Mouse (Mus musculus) lung, postnatal 0 days (tissue): ENCODE data around the gene Tarbp2.
A peak's percentile ranks its signal among the peaks of the same experiment; 100 is the strongest.

ENCODE experiments used
- CTCF ChIP-seq: IDR thresholded peaks from 2 replicates; pipeline ENCODE4 v1.5.1; 2016; ENCODE audit warnings: antibody characterized with exemption, mild to moderate bottlenecking
- EP300 ChIP-seq: IDR thresholded peaks from 2 replicates; pipeline ENCODE4 v1.6.1; 2016; ENCODE audit warnings: antibody characterized with exemption, mild to moderate bottlenecking, control low read depth

DNA sequence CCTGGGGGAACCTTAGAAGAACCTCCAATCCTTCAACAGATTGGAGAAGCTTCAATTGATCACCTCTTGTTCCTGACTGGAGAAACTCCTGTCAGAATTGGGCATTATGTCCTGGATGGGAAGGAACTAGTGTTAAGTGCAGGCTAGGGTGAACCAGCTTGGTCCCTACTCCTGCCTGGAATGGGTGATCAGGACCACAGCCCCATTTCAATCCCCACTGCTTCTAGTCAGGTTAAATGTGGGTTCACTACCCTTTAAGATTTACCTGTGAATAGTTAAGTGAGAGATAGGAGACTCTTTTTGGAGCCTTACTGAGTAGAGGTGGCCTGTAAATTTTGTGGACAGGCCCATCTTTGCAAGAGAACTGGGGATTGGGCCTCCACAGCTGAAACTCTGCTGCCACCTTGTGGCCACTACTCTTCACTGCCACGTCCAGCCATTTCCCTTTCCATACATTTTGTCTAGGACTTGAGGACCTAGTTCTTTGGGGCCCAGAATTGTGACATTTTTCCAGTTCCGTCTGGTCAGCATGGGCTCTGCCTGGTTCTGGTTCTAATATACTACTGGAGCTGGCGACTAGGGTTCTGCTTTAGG, 7.0 kb downstream of the Tarbp2 start, which contains the start of gene Npff:
- TF ChIP-seq EP300 (no peak), CTCF (peak; percentile 94)
